Mouse (Mus musculus) spleen, postnatal 36 days (tissue): Measurements from ENCODE around the gene Hist1h2ah.

ENCODE experiments used
- DNase-seq, 2 experiments: peaks; one replicate each; pipeline ENCODE4 v3.0.0; 2022; ENCODE audit warnings: low spot score in 2 of 2, mixed read lengths in 1 of 2

The Hist1h2ah gene

GRCm38 (mm10) chr13:22009642-22010041 lies 25.7 kb downstream of the Hist1h2ah start, which contains the start of gene Prss16:
Gene Prss16, minus strand, starts transcription at chr13:22009742.
- DNase-seq: no peak

GRCm38 (mm10) chr13:22008707-22009106 lies 26.7 kb downstream of the Hist1h2ah start:
- DNase-seq: no peak

- DNase-seq: no peak
These were observed 27.5 kb downstream of the Hist1h2ah start for GRCm38 (mm10) chr13:22007872-22008271.

- no peak for DNase-seq
These were observed 28.3 kb downstream of the Hist1h2ah start for GRCm38 (mm10) chr13:22007121-22007510.

GRCm38 (mm10) chr13:22006334-22007120 lies 28.8 kb downstream of the Hist1h2ah start:
- peak; percentile 63 to 69 for DNase-seq

GRCm38 (mm10) chr13:22005605-22006333 lies 29.6 kb downstream of the Hist1h2ah start:
- peak; percentile 55 to 65 for DNase-seq

- DNase-seq: no peak
These were observed 33.5 kb downstream of the Hist1h2ah start for GRCm38 (mm10) chr13:22001823-22002222.

GRCm38 (mm10) chr13:22001346-22001745 lies 34.0 kb downstream of the Hist1h2ah start:
- DNase-seq: no peak

- DNase-seq: no peak
These were observed 36.2 kb downstream of the Hist1h2ah start for GRCm38 (mm10) chr13:21999147-21999546.

GRCm38 (mm10) chr13:21998412-21998811 lies 37.0 kb downstream of the Hist1h2ah start:
- DNase-seq: no peak

- no peak for DNase-seq
These were observed 37.5 kb downstream of the Hist1h2ah start for GRCm38 (mm10) chr13:21997821-21998220.

GRCm38 (mm10) chr13:21997201-21997820 lies 38.1 kb downstream of the Hist1h2ah start:
- DNase-seq: no peak

GRCm38 (mm10) chr13:21996840-21997185 lies 38.6 kb downstream of the Hist1h2ah start:
- no peak for DNase-seq

GRCm38 (mm10) chr13:21996101-21996839 lies 39.1 kb downstream of the Hist1h2ah start:
- no peak for DNase-seq

GRCm38 (mm10) chr13:21995331-21995914 lies 39.9 kb downstream of the Hist1h2ah start:
- DNase-seq: peak in 1 of 2 experiments; percentile 29

GRCm38 (mm10) chr13:21994896-21995295 lies 40.5 kb downstream of the Hist1h2ah start:
- no peak for DNase-seq

GRCm38 (mm10) chr13:21993957-21994738 lies 41.2 kb downstream of the Hist1h2ah start:
- DNase-seq: no peak

- DNase-seq: no peak
These were observed 42.8 kb downstream of the Hist1h2ah start for GRCm38 (mm10) chr13:21992550-21992949.
